Mouse (Mus musculus) limb, embryonic 14.5 days (tissue): ENCODE measurements around the gene Xxylt1. TPM values are rescaled to one million over a fixed set of nuclear protein-coding genes. Genes with fewer than 3 reads are reported as not detected.

Experiments
- ATAC-seq: fragments of 200-750 bp; cut with Nextera tagmentation; 2 replicates; pipeline ENCODE4 v1.8.0; 2017; ENCODE audit warnings: low read depth, moderate number of reproducible peaks, moderate TSS enrichment; ENCODE audit not compliant: low FRiP score
- DNase-seq: peaks from one replicate; pipeline ENCODE4 v3.0.0-alpha.2; 2015; ENCODE audit warnings: low spot score
- H3K27ac ChIP-seq: fragments of 300-500 bp; sonication (generic); replicated peaks from 2 replicates; pipeline ENCODE4 v1.5.1; 2014; ENCODE audit warnings: low read depth, mild to moderate bottlenecking, low read length, moderate library complexity, mixed read lengths
- H3K27me3 ChIP-seq: fragments of 300-500 bp; sonication (generic); 2 replicates; pipeline ENCODE4 v1.6.1; 2014; ENCODE audit warnings: low read length, mixed read lengths; ENCODE audit not compliant: control insufficient read depth, insufficient read depth
- H3K36me3 ChIP-seq: fragments of 300-500 bp; sonication (generic); 2 replicates; pipeline ENCODE4 v1.6.1; 2014; ENCODE audit warnings: mild to moderate bottlenecking, low read length, moderate library complexity, mixed read lengths; ENCODE audit not compliant: control insufficient read depth, insufficient read depth
- H3K4me1 ChIP-seq: fragments of 300-500 bp; sonication (generic); 2 replicates; pipeline ENCODE4 v1.6.1; 2014; ENCODE audit warnings: antibody characterized with exemption, low read length, mixed read lengths; ENCODE audit not compliant: control insufficient read depth, insufficient read depth
- H3K4me2 ChIP-seq: fragments of 300-500 bp; sonication (generic); replicated peaks from 2 replicates; pipeline ENCODE4 v1.6.1; 2014; ENCODE audit warnings: low read depth, mild to moderate bottlenecking, low read length, moderate library complexity; ENCODE audit not compliant: severe bottlenecking
- H3K4me3 ChIP-seq: fragments of 300-500 bp; sonication (generic); replicated peaks from 2 replicates; pipeline ENCODE4 v1.5.1; 2014; ENCODE audit warnings: low read length
- H3K9ac ChIP-seq: fragments of 300-500 bp; sonication (generic); 2 replicates; pipeline ENCODE4 v1.6.1; 2014; ENCODE audit warnings: mild to moderate bottlenecking, low read depth, low read length, moderate library complexity; ENCODE audit not compliant: severe bottlenecking
- H3K9me3 ChIP-seq: fragments of 300-500 bp; sonication (generic); 2 replicates; pipeline ENCODE4 v1.6.1; 2016; ENCODE audit warnings: low read length; ENCODE audit not compliant: control insufficient read depth
- POLR2A ChIP-seq: fragments of 200-500 bp; IDR thresholded peaks from 2 replicates; pipeline ENCODE4 v1.8.0; 2012; ENCODE audit warnings: inconsistent platforms, mild to moderate bottlenecking, moderate library complexity, borderline replicate concordance; ENCODE audit not compliant: insufficient read depth, insufficient read length; ENCODE audit errors: extremely low read depth
- WGBS: fragments of 180-500 bp; shearing (Covaris S2); extraction: QIAGEN DNeasy Blood & Tissue Kit; methylation state at CpG from one replicate; pipeline ENCODE4 v1.1.7; 2014; 5-methylcytosine and 5-hydroxymethylcytosine counted together
- polyA plus RNA-seq, 2 experiments: library from polyadenylated mRNA; depleted of rRNA in 1 of 2; stranded (reverse) in 1 of 2; unstranded in 1 of 2; fragments of >200 nt; fragmentation: Nextera tagmentation in 1 of 2; extraction: Ambion mirVana in 1 of 2; gene quantifications; 2 replicates each; pipeline versions ENCODE4 v1.2.1 to v1.2.3; 2012 to 2014

Xxylt1 gene
- polyA plus RNA-seq, 2 experiments, result 20.0 to 23.8 TPM

DNA sequence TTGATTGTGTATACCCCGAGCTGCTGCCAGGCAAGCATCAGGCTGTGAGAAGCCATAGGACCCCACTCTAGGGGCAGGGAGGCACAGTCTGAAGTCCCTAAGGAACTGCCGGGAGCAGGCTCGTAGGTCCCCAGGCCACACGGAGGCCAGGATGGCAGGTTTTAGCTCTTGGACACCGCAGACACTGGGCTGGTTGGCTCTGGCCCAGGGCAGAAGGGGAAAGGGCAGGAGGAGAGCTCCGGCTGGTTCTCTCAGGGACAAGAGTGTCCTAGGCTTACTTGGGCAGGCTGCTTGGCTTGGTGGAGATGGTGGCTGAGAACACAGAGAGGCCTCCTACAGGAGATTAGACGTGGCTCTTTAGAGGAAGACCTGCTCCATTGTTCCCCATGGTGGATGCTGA lies 162.4 kb downstream of the Xxylt1 start:
- no peaks in the 10 kb centered on the region for H3K4me1 ChIP-seq
- H3K27me3 ChIP-seq, result no peaks in the 10 kb centered on the region
- no peak for ATAC-seq
- 90% methylated on average over 7 of the region's 7 CpGs for WGBS
- H3K9me3 ChIP-seq, result peaks cover 8% of the 10 kb centered on the region; the same call in 1 of the 2 replicates
- no peak overlapping the region for H3K4me3 ChIP-seq
- DNase-seq, result no peak
- H3K9ac ChIP-seq, result no peak overlapping the region
- no peaks in the 10 kb centered on the region for H3K36me3 ChIP-seq
- no peak for TF ChIP-seq POLR2A
- H3K4me2 ChIP-seq, result no peak overlapping the region
- no peak overlapping the region for H3K27ac ChIP-seq

DNA sequence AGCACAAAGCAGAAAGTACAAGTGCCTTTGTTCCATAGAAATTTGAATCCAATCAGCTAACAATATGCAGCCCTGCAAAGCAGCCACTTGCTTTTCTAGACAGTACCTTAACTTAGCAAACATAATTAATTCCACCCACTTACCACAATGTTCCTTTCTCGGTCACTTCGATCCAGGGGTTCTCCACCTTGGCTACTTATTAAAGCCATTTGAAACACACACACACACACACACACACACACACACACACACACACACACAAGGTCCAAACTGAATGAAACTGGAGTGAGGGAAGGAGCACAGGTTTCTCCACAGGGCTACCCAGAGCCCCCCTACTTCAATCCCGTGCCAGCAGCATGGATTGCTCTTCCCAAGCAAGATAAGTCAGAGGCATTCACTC lies 164.3 kb downstream of the Xxylt1 start:
- no peak overlapping the region for H3K27ac ChIP-seq

DNA sequence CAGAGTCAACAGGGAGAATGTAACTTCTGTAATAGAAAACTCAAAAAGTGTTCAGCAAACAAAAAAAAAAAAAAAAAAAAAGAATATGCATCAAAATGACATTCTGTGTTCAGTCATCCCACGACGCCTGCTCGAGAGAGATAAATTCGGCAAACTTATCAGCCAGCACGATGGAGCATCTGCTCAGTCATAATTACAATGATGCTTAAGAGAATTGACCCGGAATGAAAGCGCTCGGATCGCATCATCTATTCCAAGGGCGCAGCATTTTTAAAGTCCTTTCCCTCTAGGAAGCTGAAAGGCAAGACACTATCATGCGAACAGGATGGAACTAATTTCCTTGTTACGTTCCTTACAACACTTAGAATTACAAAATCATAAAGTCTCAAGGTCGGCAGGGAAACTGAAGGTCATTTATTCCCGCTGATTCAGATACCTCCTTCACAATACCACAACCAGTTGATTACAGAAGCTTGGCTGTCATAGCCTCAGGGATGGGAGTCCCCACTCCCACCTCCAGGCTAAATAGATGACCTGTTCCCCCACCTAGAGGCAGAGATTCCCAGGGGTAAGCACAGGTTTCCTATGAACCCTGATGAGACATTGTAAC lies 165.5 kb downstream of the Xxylt1 start:
- Histone ChIP-seq H3K4me3 (no peak overlapping the region), H3K9me3 (peaks cover 8% of the 10 kb centered on the region), H3K4me1 (no peaks in the 10 kb centered on the region), H3K27me3 (no peaks in the 10 kb centered on the region), H3K27ac (no peak overlapping the region), H3K9ac (no peak overlapping the region), H3K4me2 (no peak overlapping the region), H3K36me3 (no peaks in the 10 kb centered on the region)
- no peak for ATAC-seq
- DNase-seq, result no peak
- WGBS, result 92% methylated on average over 14 of the region's 14 CpGs
- TF ChIP-seq POLR2A, result no peak

More for the DNA sequence above, 164.3 kb downstream of the Xxylt1 start:
- no peaks in the 10 kb centered on the region for H3K27me3 ChIP-seq
- no peak overlapping the region for H3K9ac ChIP-seq
- no peak overlapping the region for H3K4me3 ChIP-seq
- H3K4me1 ChIP-seq, result no peaks in the 10 kb centered on the region
- no peak overlapping the region for H3K4me2 ChIP-seq
- peaks cover 8% of the 10 kb centered on the region for H3K9me3 ChIP-seq
- no peak for ATAC-seq
- no peak for DNase-seq
- 89% methylated on average over 3 of the region's 3 CpGs for WGBS
- no peaks in the 10 kb centered on the region for H3K36me3 ChIP-seq
- TF ChIP-seq POLR2A, result no peak

Other genes starting within 250 kb of the Xxylt1 start
- gene Acap2, start 119.8 kb upstream of the Xxylt1 start, polyA plus RNA-seq (2012; rRNA removed), result 24.8 and 26.1 TPM in 2 replicates
- 24.9 and 28.0 TPM in 2 replicates for gene Acap2, start 119.8 kb upstream of the Xxylt1 start, polyA plus RNA-seq (2014; fragmentation: Nextera tagmentation; extraction: Ambion mirVana)
- 30.5 and 40.5 TPM in 2 replicates for gene Ppp1r2, start 193.8 kb upstream of the Xxylt1 start, polyA plus RNA-seq (2012; rRNA removed)
- gene Ppp1r2, start 193.8 kb upstream of the Xxylt1 start, polyA plus RNA-seq (2014; fragmentation: Nextera tagmentation; extraction: Ambion mirVana), result 77.3 and 77.7 TPM in 2 replicates
- 29.4 and 40.8 TPM in 2 replicates for gene Apod, start 233.4 kb upstream of the Xxylt1 start, polyA plus RNA-seq (2012; rRNA removed)
- gene Apod, start 233.4 kb upstream of the Xxylt1 start, polyA plus RNA-seq (2014; fragmentation: Nextera tagmentation; extraction: Ambion mirVana), result 69.9 and 76.8 TPM in 2 replicates